Mouse (Mus musculus) ES-Bruce4 (cell line): Measurements from ENCODE around the gene Cep170b.

Source experiments
- CTCF ChIP-seq: IDR thresholded peaks from one replicate; pipeline ENCODE4 v1.8.1; 2011; ENCODE audit warnings: low read depth, low read length
- POLR2A ChIP-seq: IDR thresholded peaks from one replicate; pipeline ENCODE4 v1.8.1; 2011; ENCODE audit warnings: low read length; ENCODE audit not compliant: insufficient read depth

- TF ChIP-seq POLR2A: no peak
- no peak for TF ChIP-seq CTCF
Observed at GRCm38 (mm10) chr12:112757896-112758295, 37.6 kb downstream of the Cep170b start.
